Mouse (Mus musculus) fat pad, adult 2 months (tissue): Measurements from ENCODE around the gene Bcl3.

ENCODE experiments used
- DNase-seq: peaks from one replicate; pipeline ENCODE4 v3.0.0-alpha.2; 2011; ENCODE audit warnings: low read depth, low spot score; ENCODE audit errors: extremely low read depth

Bcl3 gene

GRCm38 (mm10) chr7:19770375-19770754 lies 52.2 kb downstream of the Bcl3 start:
- no peak for DNase-seq

GRCm38 (mm10) chr7:19769434-19770374 lies 52.9 kb downstream of the Bcl3 start:
- no peak for DNase-seq

- no peak for DNase-seq
Observed at GRCm38 (mm10) chr7:19769001-19769400, 53.6 kb downstream of the Bcl3 start.

GRCm38 (mm10) chr7:19768251-19768650 lies 54.3 kb downstream of the Bcl3 start:
- no peak for DNase-seq

GRCm38 (mm10) chr7:19764581-19764980 lies 58.0 kb downstream of the Bcl3 start:
- no peak for DNase-seq

GRCm38 (mm10) chr7:19763829-19764477 lies 58.6 kb downstream of the Bcl3 start:
- DNase-seq, result no peak

GRCm38 (mm10) chr7:19762283-19762682 lies 60.3 kb downstream of the Bcl3 start:
- DNase-seq, result no peak

GRCm38 (mm10) chr7:19760021-19760420 lies 62.5 kb downstream of the Bcl3 start:
- no peak for DNase-seq

GRCm38 (mm10) chr7:19758623-19759022 lies 63.9 kb downstream of the Bcl3 start:
- no peak for DNase-seq
